ENCODE assay signal across 28 mouse cellular contexts in the genomic region with DNA sequence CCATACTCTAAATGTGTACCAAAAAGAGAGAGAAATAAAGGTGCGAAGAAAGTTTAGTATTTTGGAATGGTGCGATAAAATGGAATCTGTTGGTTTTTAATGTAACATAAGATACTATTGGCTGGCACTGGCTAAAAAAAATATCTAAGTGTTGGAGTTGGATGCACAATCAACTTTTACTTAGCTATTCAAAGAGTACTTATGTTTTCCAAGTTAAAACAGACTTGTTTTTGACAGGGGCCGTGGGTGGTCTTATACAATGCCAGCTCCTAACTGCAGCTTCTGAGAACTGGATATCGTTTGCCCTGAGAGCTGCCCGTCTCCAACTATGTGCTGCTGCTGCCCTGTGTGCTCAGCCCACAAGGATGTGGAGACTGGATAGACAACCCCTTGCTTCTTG.
"Had no signal": no experiment of that assay in that cellular context is flagged by ENCODE, and none has a peak within 500 bp of the region (broad histone marks: within the 10 kb centered on the region; RNA-seq: fewer than 3 reads in every experiment).

No protein-coding gene starts in this region.

- H3K4me3 ChIP-seq: embryonic facial prominence, embryonic 10.5 days; embryonic facial prominence, embryonic 12.5 days; embryonic facial prominence, embryonic 13.5 days; embryonic facial prominence, embryonic 15.5 days; erythroblast, embryonic 14.5 days; forebrain, embryonic 10.5 days; forebrain, embryonic 12.5 days; forebrain, embryonic 13.5 days; forebrain, embryonic 15.5 days; gastrocnemius, adult 2 months; heart, adult 2 months had no signal

- DNase-seq: cerebellum, adult 2 months; cerebellum, adult 8-10 months; cerebellum, adult 9-10 months; cerebellum, adult 9-11 months; cerebellum, postnatal 10 days; cerebellum, postnatal 14 days; cerebellum, postnatal 25 days; cerebellum, postnatal 36 days; embryo, embryonic 11 days; forebrain, postnatal 0 days; gastrocnemius, adult 2 months; gastrocnemius, postnatal 10 days; gastrocnemius, postnatal 14 days; gastrocnemius, postnatal 25 days; heart, adult 11 months; heart, adult 18-20 months; heart, adult 2 months had no signal

- H3K27me3 ChIP-seq: embryonic facial prominence, embryonic 12.5 days; embryonic facial prominence, embryonic 13.5 days; embryonic facial prominence, embryonic 15.5 days; forebrain, embryonic 12.5 days; forebrain, embryonic 13.5 days; forebrain, embryonic 15.5 days had no signal

- ATAC-seq: forebrain, embryonic 13.5 days; forebrain, embryonic 14.5 days; forebrain, embryonic 15.5 days; forebrain, embryonic 16.5 days; forebrain, postnatal 0 days had no signal

- H3K9me3 ChIP-seq: embryonic facial prominence, embryonic 10.5 days; embryonic facial prominence, embryonic 12.5 days; embryonic facial prominence, embryonic 13.5 days; embryonic facial prominence, embryonic 15.5 days; forebrain, embryonic 10.5 days; forebrain, embryonic 12.5 days; forebrain, embryonic 13.5 days; forebrain, embryonic 15.5 days had no signal

- H3K9ac ChIP-seq: embryonic facial prominence, embryonic 12.5 days; embryonic facial prominence, embryonic 13.5 days; embryonic facial prominence, embryonic 15.5 days; forebrain, embryonic 12.5 days; forebrain, embryonic 13.5 days; forebrain, embryonic 15.5 days; forebrain, postnatal 0 days had no signal

- H3K4me1 ChIP-seq: embryonic facial prominence, embryonic 10.5 days; embryonic facial prominence, embryonic 12.5 days; embryonic facial prominence, embryonic 13.5 days; embryonic facial prominence, embryonic 15.5 days; forebrain, embryonic 10.5 days; forebrain, embryonic 12.5 days; forebrain, embryonic 13.5 days; forebrain, embryonic 15.5 days had no signal

- H3K27ac ChIP-seq: embryonic facial prominence, embryonic 10.5 days; embryonic facial prominence, embryonic 12.5 days; embryonic facial prominence, embryonic 13.5 days; embryonic facial prominence, embryonic 15.5 days; forebrain, embryonic 10.5 days; forebrain, embryonic 12.5 days; forebrain, embryonic 13.5 days; forebrain, embryonic 15.5 days; gastrocnemius, adult 2 months; heart, adult 2 months had no signal

- H3K4me2 ChIP-seq: embryonic facial prominence, embryonic 12.5 days; embryonic facial prominence, embryonic 13.5 days; embryonic facial prominence, embryonic 15.5 days; forebrain, embryonic 12.5 days; forebrain, embryonic 13.5 days; forebrain, embryonic 15.5 days had no signal
